Mouse (Mus musculus) cerebellum, postnatal 14 days (tissue): ENCODE measurements at regions not wholly inside any gene's neighbourhood (a gene's known extent, or its start where the extent isn't known, plus 50 kb on each side); places are given as distances from the start of the nearest gene placed in this dataset.

Source experiments
- DNase-seq, 2 experiments: peaks; one replicate each; pipeline ENCODE4 v3.0.0; 2021; ENCODE audit warnings: mixed read lengths in 2 of 2

DNA sequence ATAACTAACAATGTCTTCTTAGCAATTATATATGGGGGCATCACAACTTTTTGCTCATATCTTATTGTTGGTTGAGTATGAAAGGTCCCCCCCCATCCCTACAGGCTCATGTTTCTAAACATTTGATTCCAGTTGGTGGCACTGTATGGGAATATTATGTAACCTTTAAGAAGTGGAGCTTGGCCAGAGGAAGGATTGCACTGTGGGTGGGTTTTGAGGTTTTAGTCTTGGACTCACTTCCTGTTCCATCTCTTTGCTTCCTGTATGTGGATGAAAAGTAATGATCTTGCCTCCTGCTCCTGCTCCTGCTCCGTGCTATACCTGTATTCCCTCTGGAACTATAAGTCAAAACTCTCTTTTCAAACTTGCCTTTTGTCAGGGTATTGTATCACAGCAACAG lies 778.2 kb upstream of the Lrrc6 start:
- DNase-seq: no peak

DNA sequence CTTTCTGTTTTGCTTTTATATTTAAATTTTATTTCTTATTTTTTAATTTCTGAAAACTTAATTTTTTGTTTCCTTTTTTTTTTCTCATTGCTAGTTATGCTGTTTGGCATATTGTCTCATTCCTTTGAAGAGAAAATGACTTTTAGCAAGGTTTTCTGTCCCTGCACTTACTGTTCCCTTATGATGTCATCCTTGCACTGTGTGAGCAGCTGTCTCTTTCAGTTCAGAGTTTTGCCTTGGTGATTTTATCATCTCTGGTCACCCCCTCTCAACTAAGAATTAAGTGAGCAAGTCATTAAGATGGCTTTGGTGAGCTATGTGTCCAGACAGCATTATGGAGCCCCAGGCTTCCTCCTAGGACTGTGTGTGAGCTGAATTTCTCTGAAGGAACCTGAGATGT lies 774.3 kb upstream of the Lrrc6 start:
- no peak for DNase-seq

- DNase-seq: no peak
Observed at GRCm38 (mm10) chr15:67272397-67272796, 771.7 kb upstream of the Lrrc6 start.

DNA sequence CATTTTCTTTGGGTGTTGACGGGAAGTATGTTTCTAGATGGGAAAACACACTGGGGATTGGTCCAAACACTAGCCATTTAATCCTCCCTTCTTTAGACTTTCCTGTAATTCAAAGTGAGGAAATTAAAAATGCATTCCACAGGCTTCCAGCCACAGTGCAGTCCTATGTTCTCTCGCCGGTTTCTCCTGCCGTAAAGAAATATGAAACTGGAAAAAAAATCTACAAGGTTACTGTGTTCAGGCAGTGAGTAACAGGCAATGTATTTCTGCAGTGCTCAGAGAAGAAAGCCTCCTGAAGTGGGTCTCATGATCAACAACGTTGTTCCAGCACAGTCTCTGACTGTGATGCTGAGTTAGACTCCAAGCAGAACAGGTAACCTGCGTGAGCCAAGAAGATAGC lies 763.0 kb upstream of the Lrrc6 start:
- no peak for DNase-seq

GRCm38 (mm10) chr15:67263313-67263712 lies 762.6 kb upstream of the Lrrc6 start:
- no peak for DNase-seq

DNA sequence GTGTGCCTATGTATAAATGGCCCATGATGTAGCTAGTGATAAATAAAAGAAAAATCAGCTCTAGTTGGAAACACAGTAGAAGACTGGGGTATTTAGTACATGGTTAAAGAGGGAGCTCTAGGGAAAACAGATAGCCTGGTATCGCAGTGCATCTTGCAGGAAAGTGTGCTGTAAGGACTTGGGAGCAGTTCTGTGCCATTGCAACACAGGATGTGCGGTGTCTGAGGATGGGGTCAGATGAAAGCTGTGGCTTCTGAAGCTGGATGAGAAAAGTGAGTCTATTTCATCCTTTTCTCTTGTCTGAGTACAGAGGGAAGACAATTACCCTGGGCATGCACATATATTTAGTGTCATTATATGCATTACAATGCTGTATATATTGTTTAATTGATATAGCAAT lies 761.6 kb upstream of the Lrrc6 start:
- no peak for DNase-seq

DNA sequence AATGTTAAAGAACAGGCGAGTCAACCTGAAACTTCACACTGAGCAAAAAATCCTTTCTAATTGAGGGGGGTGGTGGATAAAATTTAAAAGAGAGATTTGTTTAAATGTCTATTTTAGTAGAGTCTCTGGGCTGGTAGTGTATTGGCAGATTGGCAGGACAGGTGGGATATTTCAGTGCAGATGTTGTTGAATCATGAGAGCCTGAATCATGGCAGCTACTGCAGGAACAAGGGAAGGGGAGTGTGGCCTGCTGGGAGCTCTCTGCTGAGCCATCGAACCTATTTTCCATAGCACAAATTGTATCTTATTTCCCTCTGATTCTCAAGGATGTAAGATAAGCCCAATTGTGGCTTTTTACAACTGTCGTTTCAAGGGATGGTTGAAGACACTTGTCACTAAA lies 760.0 kb upstream of the Lrrc6 start:
- no peak for DNase-seq

DNA sequence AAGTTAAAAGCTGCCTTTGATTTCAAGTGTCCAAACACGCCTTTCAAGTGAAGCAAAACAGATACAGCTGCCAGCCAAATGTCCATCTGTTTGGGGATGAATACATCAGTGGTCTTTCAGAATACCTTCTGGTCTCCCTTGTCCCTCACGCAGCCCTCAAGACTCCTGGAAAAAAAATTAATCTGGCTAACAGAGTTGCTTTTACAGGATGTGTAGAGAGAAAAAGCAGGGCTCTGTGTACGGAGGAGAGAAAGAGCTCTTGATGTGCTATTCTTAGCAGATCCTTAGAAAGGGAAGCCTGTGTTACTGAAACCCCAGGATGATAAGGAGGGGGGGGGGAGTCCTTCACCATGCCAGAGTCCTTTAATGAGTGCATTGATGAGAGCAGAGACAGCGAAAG lies 748.4 kb upstream of the Lrrc6 start:
- DNase-seq: peak in 1 of 2 experiments; percentile 15

GRCm38 (mm10) chr15:67248471-67248870 lies 747.8 kb upstream of the Lrrc6 start:
- no peak for DNase-seq

GRCm38 (mm10) chr15:67245658-67246268 lies 745.1 kb upstream of the Lrrc6 start:
- DNase-seq: peak in 1 of 2 experiments; percentile 9

GRCm38 (mm10) chr15:67244908-67245657 lies 744.4 kb upstream of the Lrrc6 start:
- no peak for DNase-seq

- DNase-seq: no peak
Observed at GRCm38 (mm10) chr15:67235107-67235785, 734.5 kb upstream of the Lrrc6 start.

DNA sequence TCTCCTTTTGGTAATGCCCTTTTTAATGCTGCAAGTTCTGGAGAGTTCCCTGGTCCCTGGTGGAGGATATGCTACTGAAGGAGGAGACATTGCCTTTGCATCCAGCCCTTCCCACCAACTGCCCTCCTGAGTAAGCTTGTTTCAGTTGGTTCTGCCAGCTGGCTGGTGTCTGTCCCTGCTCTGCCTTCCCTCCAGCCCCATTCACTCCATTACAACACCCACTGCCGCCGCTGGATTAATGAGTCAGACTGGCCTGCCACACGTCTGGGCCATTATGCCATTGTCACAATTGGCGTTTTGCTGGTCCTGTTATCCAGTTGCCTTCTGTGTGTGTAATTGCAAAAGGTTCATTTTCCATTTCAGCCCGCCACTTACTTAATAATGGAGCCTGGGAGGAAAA lies 728.6 kb upstream of the Lrrc6 start:
- no peak for DNase-seq

GRCm38 (mm10) chr15:67228633-67229032 lies 727.9 kb upstream of the Lrrc6 start:
- no peak for DNase-seq

- DNase-seq: no peak
Observed at GRCm38 (mm10) chr15:67227456-67228164, 726.9 kb upstream of the Lrrc6 start.

GRCm38 (mm10) chr15:67226900-67227299 lies 726.2 kb upstream of the Lrrc6 start:
- DNase-seq: peak; percentile 55 to 73
